Mouse (Mus musculus) pancreas, adult 10 weeks (tissue): ENCODE data around the gene Coro7. TPM values are rescaled to one million over a fixed set of nuclear protein-coding genes. Genes with fewer than 3 reads are reported as not detected.

ENCODE experiments used
- polyA plus RNA-seq: library from polyadenylated mRNA; stranded (reverse); fragments of 350-450 nt; fragmentation: Illumina TruSeq; extraction: RNeasy Lipid Tissue Mini Kit (QIAGEN cat#74804); gene quantifications from one replicate; pipeline ENCODE4 v1.2.3, GENCODE M21; 2015; ENCODE audit warnings: low read depth, low replicate concordance; ENCODE audit not compliant: insufficient read depth

The Coro7 gene
- polyA plus RNA-seq, result 10.4 TPM

GRCm38 (mm10) chr16:4679121-4680018 lies at the start of gene Coro7:
Gene Coro7, minus strand, starts transcription at chr16:4679777.

GRCm38 (mm10) chr16:4725780-4726527 lies 46.4 kb upstream of the Coro7 start, which contains the start of gene Hmox2:
Gene Hmox2, plus strand, starts transcription at chr16:4726361.

GRCm38 (mm10) chr16:4718753-4719518 lies 39.4 kb upstream of the Coro7 start, which contains the start of gene Nmral1:
Gene Nmral1, minus strand, starts transcription at chr16:4719356.

GRCm38 (mm10) chr16:4639831-4640237 lies 39.7 kb downstream of the Coro7 start, which contains the start of the genes Vasn and Dnaja3:
Gene Vasn, plus strand, starts transcription at chr16:4639941.
Gene Dnaja3, plus strand, starts transcription at chr16:4639989.

GRCm38 (mm10) chr16:4624481-4625110 lies 55.0 kb downstream of the Coro7 start, which contains the start of gene Pam16:
Gene Pam16, minus strand, starts transcription at chr16:4624988.

GRCm38 (mm10) chr16:4593971-4594813 lies 85.4 kb downstream of the Coro7 start, which contains the start of gene Glis2:
Gene Glis2, plus strand, starts transcription at chr16:4594713.

Other genes starting within 250 kb of the Coro7 start
- gene Srl, start 138.0 kb downstream of the Coro7 start, polyA plus RNA-seq, result not detected
- 1.6 TPM for gene Tfap4, start 119.9 kb downstream of the Coro7 start, polyA plus RNA-seq
- gene Glis2, start 85.1 kb downstream of the Coro7 start, polyA plus RNA-seq, result 8.2 TPM
- gene Pam16, start 54.8 kb downstream of the Coro7 start, polyA plus RNA-seq, result 20.7 TPM
- gene Vasn, start 39.8 kb downstream of the Coro7 start, polyA plus RNA-seq, result 8.0 TPM
- 9.1 TPM for gene Dnaja3, start 39.8 kb downstream of the Coro7 start, polyA plus RNA-seq
- gene Nmral1, start 39.6 kb upstream of the Coro7 start, polyA plus RNA-seq, result 1.5 TPM
- 12.4 TPM for gene Hmox2, start 46.6 kb upstream of the Coro7 start, polyA plus RNA-seq
- gene Cdip1, start 110.5 kb upstream of the Coro7 start, polyA plus RNA-seq, result 13.3 TPM
- not detected for gene 4930562C15Rik, start 155.6 kb upstream of the Coro7 start, polyA plus RNA-seq
- 19.3 TPM for gene Ubald1, start 200.5 kb upstream of the Coro7 start, polyA plus RNA-seq
- 15.2 TPM for gene Mgrn1, start 206.5 kb upstream of the Coro7 start, polyA plus RNA-seq